Mouse (Mus musculus) cerebellum, adult 9-11 months (tissue): Measurements from ENCODE around the gene Immt.
"Not testable (repeated sequence)": the region's sequence is repeated elsewhere in the genome, so short reads cannot be mapped to it uniquely, and the experiment has no call there.

ENCODE experiments used
- DNase-seq: peaks from one replicate; pipeline ENCODE4 v3.0.0; 2022

The Immt gene

DNA sequence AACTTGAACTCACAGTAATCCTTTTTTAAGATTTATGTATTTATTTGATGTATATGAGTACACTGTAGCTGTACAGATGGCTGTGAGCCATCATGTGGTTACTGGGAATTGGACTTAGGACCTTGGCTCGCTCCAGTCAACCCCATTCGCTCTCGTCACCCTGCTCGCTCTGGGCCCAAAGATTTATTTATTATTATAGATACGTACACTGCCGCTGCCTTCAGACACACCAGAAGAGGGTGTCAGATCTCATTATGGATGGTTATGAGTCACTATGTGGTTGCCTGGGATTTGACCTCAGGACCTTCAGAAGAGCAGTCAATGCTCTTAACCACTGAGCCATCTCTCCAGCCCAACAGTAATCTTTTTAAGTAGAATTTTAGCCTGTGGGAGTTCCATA, 15.8 kb downstream of the Immt start:
- not testable (repeated sequence) for DNase-seq

DNA sequence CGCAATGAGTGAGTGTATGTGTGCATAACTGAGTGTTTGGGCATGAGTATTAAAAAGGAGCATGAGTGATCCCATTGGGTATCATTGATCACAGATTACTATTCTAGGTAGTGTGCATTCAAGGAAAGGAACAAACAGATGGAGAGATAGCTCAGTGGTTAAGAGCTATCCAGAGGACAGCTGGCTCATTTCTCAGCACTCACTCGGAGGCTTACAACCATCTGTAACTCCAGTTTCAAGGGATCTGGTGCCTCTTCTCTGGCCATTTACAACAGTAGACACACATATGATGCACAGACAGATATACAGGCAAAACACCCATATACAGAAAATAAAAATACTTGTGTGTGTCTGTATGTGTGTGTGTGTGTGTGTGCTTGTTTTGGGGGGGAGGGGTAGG, 36.6 kb downstream of the Immt start:
- DNase-seq: no peak

DNA sequence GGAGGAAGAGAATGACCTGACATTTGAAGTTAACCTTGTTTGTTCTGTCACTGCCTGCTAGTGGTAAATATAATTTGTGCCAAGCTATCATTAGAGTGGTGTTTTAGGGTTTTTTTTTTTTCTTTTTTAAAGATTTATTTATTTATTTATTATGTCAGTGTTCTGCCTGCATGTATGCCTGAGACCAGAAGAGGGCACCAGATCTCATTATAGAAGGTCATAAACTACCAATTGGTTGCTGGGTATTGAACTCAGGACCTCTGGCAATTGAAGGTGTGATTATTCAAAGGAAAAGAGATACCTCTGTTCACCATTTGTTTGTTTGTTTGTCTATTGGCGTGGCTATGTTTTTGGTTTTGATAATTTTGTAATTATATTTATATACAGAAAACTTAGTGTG, 37.7 kb downstream of the Immt start:
- DNase-seq: no peak

DNA sequence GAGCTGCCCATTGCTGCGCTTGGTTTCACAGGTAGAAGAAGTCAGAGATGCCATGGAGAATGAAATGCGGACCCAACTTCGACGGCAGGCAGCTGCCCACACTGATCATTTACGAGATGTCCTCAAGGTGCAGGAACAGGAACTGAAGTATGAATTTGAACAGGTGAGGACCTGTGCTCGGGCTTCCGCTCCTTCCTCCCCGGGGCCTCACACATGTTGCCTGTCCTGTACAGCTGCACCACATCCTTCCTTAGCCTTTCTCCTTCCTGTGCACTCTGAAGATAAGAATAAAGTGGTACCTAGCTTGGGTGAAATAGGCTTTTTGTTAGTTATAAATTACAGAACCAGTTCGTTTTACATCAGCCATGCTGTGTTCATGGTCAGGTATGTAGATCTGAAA, 40.3 kb downstream of the Immt start:
- no peak for DNase-seq

DNA sequence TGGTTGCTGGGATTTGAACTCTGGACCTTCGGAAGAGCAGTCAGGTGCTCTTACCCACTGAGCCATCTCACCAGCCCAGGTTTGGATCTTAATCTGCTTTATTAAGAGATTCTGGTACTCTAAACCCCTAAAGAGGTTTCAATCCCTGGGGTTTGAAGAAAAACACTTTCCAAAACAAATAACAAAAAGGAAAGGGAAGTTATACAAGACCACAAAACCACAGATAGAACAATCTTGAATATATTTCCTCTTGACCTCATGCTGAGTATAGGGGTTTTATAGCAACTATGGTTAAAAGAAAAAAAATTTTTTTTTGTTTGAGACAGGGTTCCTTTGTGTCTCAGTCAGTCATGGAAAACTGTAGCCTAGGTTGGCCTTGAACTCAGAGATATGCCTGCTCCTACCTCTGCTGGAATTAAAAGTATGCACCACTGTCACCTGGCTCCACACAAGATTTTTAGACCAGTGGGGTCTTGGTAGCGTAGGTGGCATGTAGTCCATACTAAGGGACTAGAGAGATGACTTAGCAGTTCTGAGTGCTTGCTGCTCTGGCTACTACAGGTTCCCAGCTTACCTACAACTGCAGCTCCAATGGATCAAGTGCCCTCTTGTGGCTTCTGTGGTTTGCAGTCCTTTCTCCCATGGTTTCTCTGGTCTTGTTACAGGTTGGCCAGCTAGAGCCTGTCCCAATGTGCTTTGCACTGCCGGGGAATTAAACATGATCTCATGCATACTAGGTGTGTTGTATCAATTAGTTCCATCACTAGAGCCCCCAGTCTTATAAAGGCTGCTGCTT, 47.0 kb downstream of the Immt start:
- DNase-seq: no peak

DNA sequence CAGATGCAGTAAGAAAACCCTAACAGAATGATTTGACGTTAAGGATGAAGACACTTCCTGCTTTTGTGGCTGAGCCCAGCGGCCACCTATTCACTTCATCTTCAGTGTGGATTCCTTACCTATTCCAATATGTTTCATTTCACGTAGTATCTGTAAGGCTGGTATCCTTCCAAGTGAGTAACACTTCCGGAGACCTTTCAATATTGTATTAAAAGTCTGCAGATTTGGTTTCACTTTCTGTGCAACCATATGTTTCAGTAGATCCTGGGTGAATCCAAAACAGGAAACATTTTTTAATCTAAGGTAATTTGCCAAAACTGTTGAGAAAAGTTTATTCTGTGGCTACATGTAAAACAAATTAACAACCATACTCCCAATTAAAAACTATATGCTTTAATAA, 62.1 kb downstream of the Immt start:
- DNase-seq: no peak

DNA sequence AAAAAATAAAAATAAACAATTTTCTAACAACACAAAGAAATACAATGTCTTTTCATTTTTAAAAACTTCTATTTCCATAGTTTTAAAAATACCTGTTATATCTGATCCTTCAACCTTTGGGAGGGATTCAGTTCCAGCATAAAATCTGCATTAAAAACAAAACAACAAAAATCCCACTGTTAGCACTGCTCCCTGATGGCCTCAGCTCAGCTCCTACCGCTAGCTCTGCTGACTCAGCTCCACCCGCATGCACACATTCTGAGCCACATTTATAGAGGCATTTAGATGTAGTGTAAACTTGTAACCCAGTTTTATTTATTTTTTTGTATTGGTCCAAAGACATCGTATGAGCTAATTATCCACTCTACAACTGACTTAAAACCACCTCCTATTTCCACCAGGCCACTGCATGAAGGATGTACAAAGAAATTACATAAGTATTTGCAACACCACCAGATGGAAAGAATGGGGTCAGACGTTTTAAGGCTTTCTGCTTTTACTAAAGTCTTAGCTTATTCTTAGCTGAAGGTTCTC, 76.6 kb downstream of the Immt start:
- no peak for DNase-seq

DNA sequence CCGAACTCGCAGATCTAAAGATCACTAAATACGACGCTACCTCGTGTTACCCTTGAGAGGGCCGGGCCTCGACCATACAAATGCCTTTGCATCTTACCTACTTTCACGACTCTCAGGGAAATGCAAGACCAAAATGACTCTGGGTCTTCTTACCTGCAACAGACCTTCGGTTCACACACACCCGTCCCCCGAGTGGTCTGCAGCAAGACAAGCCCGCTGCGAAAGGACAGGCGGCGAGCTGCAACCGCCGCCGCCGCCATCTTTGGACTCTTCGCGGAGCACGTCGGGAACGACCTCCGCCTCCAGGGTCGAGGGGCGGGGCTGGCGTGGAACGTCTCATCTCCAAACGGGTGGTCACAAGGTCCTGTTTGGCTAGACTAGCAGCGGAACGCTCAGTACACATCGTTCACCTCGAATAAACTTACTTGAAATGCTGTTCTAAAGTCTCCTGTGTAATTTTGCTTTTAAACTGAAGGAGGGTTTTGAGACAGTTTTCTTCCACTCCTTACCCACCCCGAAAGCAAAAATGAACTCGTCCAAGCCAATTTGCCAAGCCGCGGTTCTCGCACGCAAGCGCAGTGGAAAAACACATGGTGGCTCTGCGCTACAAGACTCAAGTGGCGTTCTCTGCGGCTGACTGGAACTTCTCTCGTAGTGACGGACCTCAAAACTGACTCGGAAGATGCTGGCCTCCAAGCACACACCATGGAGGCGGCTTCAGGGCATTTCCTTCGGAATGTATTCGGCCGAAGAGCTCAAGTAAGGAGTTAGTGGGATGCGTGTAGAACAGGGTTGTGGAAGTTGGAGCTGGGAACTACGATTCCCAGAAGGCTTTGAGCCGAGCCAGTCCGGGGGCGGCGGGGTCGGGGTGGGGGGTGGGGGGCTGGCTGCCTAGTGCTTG, 77.6 kb downstream of the Immt start, which contains the start of the genes Ptcd3 and Polr1a:
Gene Ptcd3, minus strand, starts transcription at position 270 of the 901 bp plus-strand sequence.
Gene Polr1a, plus strand, starts transcription at position 573 of the 901 bp plus-strand sequence.
- DNase-seq: peak; percentile 90

DNA sequence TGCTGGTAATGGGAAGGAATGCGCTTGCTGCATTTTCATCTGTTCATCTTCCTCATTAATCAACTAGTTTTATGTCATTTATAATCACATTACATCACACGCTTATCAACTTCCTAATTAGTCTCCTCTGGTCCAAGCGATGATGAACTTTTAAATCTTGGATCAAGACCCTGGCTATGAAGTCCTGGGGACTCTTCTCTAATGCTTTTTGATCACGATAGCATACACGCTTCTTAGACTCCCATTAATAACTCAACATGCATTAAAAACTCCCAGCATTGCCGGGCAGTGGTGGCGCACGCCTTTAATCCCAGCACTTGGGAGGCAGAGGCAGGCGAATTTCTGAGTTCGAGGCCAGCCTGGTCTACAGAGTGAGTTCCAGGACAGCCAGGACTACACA, 78.3 kb downstream of the Immt start:
- DNase-seq: peak; percentile 32

DNA sequence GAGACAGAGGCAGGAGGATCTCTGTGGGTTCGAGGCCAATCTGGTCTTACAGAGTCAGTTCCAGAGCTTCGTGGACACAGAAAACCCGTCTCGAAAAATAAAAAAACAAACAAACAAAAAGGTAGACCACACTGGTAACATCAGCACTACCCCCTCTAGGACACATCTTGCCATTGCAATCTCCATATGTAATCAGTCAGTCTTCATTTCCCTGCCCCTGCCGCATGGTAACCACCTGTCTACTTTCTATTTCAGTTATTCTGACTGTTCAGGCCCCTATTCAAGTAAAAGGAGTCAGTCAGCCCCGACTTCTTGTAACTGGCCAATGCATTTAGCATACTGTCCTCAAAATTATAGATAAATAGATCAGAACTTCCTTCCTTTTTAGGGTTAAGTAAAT, 78.7 kb downstream of the Immt start:
- peak; percentile 24 for DNase-seq

DNA sequence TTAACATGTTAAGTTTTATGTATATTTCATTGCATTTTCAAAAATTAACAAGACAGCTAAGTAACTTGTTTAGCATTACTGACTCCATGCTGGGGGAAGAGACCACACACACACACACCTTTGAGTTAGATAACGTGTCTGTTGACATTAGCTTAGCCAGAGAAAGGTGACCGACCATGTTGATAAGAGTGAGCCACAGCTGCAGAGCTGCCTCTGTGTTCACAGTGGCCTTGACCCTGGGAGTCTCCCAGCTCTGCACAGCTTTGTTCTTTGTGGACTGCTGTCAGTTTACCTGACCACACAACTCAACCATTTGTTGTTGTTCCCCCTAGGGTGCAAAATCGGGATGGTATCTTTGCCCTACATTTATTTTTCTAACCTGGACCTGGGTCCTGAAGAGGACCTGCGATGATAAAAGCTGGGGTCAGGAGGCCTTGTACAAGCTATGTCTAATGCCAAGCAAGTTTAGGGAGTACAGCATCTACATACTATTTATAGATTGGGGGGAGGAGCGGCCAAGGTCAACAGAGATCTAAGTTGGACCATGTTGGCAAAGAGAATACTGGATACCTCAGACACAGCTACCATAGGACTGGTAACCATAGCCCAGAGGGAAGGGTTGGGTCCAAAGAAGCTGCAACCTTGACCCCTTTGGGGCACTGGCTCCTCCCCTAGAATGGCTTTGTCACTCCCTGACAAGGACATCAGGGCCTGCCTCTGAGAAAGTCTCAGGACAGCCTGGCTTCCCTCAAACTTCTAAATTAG, 80.7 kb downstream of the Immt start:
- no peak for DNase-seq

DNA sequence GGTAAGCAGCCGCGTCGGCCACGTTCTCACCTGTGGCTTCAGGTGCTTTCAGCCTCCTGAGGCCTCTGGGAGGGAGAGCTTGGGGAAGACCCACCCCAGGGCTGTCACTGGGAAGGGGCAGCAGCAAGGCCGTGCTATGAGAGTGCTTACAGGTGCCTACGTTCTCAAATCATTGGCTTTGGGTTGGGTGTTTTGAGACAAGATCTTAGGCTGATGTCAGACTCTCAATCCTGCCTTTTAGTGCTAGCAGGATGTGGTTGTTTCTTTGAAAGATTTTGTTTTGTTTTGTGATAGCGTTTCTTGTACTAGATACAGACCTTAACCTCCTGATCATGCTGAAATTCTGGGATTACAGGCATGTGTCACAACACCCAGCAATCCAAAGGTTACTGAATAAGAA, 89.6 kb downstream of the Immt start:
- no peak for DNase-seq

DNA sequence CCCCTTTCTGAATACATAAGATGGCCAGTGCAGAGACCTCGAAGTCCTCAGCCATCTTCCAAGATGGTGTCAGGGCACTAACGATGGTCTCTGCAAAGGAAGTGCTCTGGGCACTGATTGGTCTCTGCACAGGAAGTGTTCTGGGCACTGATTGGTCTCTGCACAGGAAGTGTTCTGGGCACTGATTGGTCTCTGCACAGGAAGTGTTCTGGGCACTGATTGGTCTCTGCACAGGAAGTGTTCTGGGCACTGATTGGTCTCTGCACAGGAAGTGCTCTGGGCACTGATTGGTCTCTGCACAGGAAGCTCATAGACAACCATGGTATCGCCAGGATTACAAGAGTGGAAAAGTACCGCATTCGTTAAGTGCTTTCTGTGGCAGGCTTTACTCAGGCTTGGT, 94.1 kb downstream of the Immt start:
- not testable (repeated sequence) for DNase-seq
